Mouse (Mus musculus): Measurements from ENCODE around the gene Armc3. TPM values are rescaled to one million over a fixed set of nuclear protein-coding genes. Genes with fewer than 3 reads are reported as not detected.

Armc3 gene
- polyA plus RNA-seq, 2 experiments, result 0.02 TPM; not detected in 1

DNA sequence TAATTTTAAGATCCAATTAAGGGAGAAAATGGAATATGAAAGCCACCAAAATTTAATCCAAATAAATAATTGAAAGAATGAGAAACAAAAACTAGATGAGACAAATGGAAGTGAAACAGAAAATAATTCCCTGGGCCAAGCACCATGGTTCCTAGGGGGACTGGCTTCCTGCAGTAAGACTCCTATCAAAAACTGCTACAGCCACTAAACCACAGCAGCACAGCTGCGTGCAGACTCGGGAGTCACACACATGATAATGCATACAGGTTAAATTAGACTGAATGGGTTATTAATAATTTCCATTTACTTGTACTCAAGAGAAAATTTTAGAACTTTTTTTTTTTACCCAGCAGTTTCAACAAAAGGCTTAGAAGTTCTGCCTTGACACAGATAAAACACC, 154.1 kb downstream of the Armc3 start:
- H3K4me2 ChIP-seq (ENCODE audit: low read depth), result no peak overlapping the region
- no peak for ATAC-seq (ENCODE audit: insufficient read depth)
- TF ChIP-seq CTCF (IDR thresholded peaks at IDR 0.05; ENCODE audit: low read depth) (no peak), EP300 (IDR thresholded peaks at IDR 0.05; ENCODE audit: low read depth) (no peak)
- no peaks in the 10 kb centered on the region for H3K27me3 ChIP-seq (ENCODE audit: control insufficient read depth, insufficient read depth, low read length)
- WGBS (ENCODE audit: insufficient replicate concordance), result 46% methylated on average over 2 of the region's 2 CpGs
- no peak for DNase-seq (ENCODE audit: low read depth in 3 of 3, low spot score in 3 of 3)
- no peak overlapping the region for H3K9ac ChIP-seq (replicated peaks)
- H3K4me1 ChIP-seq (replicated peaks; ENCODE audit: control insufficient read depth in 2 of 2, insufficient read depth in 2 of 2, low read length in 1 of 2), result peaks cover 0 to 2% of the 10 kb centered on the region in 2 experiments; a peak in 1 of 4 replicates
- H3K4me3 ChIP-seq (ENCODE audit: insufficient read depth in 1 of 2, low read depth in 2 of 2, low read length in 2 of 2), result no peak overlapping the region
- H3K27ac ChIP-seq, result no peak overlapping the region
- H3K36me3 ChIP-seq (replicated peaks; ENCODE audit: control insufficient read depth, insufficient read depth, low read depth), result no peaks in the 10 kb centered on the region
- no peaks in the 10 kb centered on the region for H3K9me3 ChIP-seq (ENCODE audit: control insufficient read depth, low read length)

Other genes starting within 250 kb of the Armc3 start
- 10.7 and 16.6 TPM in 2 replicates for gene Pip4k2a, start 201.2 kb upstream of the Armc3 start, polyA plus RNA-seq (2012; rRNA removed)
- gene Pip4k2a, start 201.2 kb upstream of the Armc3 start, polyA plus RNA-seq (2014; fragmentation: Nextera tagmentation; extraction: Ambion mirVana), result 15.2 and 17.4 TPM in 2 replicates
- gene 4930426L09Rik, start 201.0 kb upstream of the Armc3 start, polyA plus RNA-seq (2012; rRNA removed), result 0.22 and 0.28 TPM in 2 replicates
- 0.22 and 0.28 TPM in 2 replicates for gene 4930426L09Rik, start 201.0 kb upstream of the Armc3 start, polyA plus RNA-seq (2014; fragmentation: Nextera tagmentation; extraction: Ambion mirVana)
- 5.5 and 6.5 TPM in 2 replicates for gene Msrb2, start 172.1 kb downstream of the Armc3 start, polyA plus RNA-seq (2012; rRNA removed)
- 8.4 and 9.9 TPM in 2 replicates for gene Msrb2, start 172.1 kb downstream of the Armc3 start, polyA plus RNA-seq (2014; fragmentation: Nextera tagmentation; extraction: Ambion mirVana)
- gene Ptf1a, start 246.4 kb downstream of the Armc3 start, polyA plus RNA-seq (2012; rRNA removed), result 0.06 TPM in 1 of 2 replicates, not detected in the other
- gene Ptf1a, start 246.4 kb downstream of the Armc3 start, polyA plus RNA-seq (2014; fragmentation: Nextera tagmentation; extraction: Ambion mirVana), result not detected in 2 replicates

Measured in liver, embryonic 14.5 days (tissue).